Mouse (Mus musculus) midbrain, embryonic 15.5 days (tissue): ENCODE results near the gene Tmem131. TPM values are rescaled to one million over a fixed set of nuclear protein-coding genes. Genes with fewer than 3 reads are reported as not detected.

Experiments used
- ATAC-seq: fragments of 200-750 bp; cut with Nextera tagmentation; replicated peaks from 2 replicates; pipeline ENCODE4 v1.8.0; 2017; ENCODE audit warnings: moderate TSS enrichment
- H3K27ac ChIP-seq: fragments of 300-500 bp; sonication (generic); 2 replicates; pipeline ENCODE4 v1.5.1; 2015; ENCODE audit warnings: mild to moderate bottlenecking, inconsistent platforms
- H3K27me3 ChIP-seq: fragments of 300-500 bp; sonication (generic); replicated peaks from 2 replicates; pipeline ENCODE4 v1.6.1; 2015; ENCODE audit warnings: inconsistent platforms
- H3K36me3 ChIP-seq: fragments of 300-500 bp; sonication (generic); replicated peaks from 2 replicates; pipeline ENCODE4 v1.6.1; 2015; ENCODE audit warnings: inconsistent platforms
- H3K4me1 ChIP-seq: fragments of 300-500 bp; sonication (generic); 2 replicates; pipeline ENCODE4 v1.6.1; 2015; ENCODE audit warnings: inconsistent platforms
- H3K4me2 ChIP-seq: fragments of 300-500 bp; sonication (generic); 2 replicates; pipeline ENCODE4 v1.6.1; 2015; ENCODE audit warnings: inconsistent platforms, mild to moderate bottlenecking, moderate library complexity
- H3K4me3 ChIP-seq: fragments of 300-500 bp; sonication (generic); 2 replicates; pipeline ENCODE4 v1.5.1; 2015; ENCODE audit warnings: mild to moderate bottlenecking, inconsistent platforms
- H3K9ac ChIP-seq: fragments of 300-500 bp; sonication (generic); 2 replicates; pipeline ENCODE4 v1.6.1; 2015; ENCODE audit warnings: mild to moderate bottlenecking, inconsistent platforms
- H3K9me3 ChIP-seq: fragments of 300-500 bp; sonication (generic); 2 replicates; pipeline ENCODE4 v1.6.1; 2016; ENCODE audit warnings: inconsistent platforms
- WGBS: fragments of 180-500 bp; shearing (Covaris S2); methylation state at CpG from one replicate; pipeline ENCODE4 v1.1.7; 2015; ENCODE audit warnings: mixed read lengths; 5-methylcytosine and 5-hydroxymethylcytosine counted together
- polyA plus RNA-seq: library from polyadenylated mRNA; unstranded; fragments of >200 nt; fragmentation: Nextera tagmentation; extraction: Ambion mirVana; gene quantifications from 2 replicates; pipeline ENCODE4 v1.2.1, GENCODE M21; 2015

Gene Tmem131
- polyA plus RNA-seq, 1 experiment from 2014 or later: 14.8 TPM

DNA sequence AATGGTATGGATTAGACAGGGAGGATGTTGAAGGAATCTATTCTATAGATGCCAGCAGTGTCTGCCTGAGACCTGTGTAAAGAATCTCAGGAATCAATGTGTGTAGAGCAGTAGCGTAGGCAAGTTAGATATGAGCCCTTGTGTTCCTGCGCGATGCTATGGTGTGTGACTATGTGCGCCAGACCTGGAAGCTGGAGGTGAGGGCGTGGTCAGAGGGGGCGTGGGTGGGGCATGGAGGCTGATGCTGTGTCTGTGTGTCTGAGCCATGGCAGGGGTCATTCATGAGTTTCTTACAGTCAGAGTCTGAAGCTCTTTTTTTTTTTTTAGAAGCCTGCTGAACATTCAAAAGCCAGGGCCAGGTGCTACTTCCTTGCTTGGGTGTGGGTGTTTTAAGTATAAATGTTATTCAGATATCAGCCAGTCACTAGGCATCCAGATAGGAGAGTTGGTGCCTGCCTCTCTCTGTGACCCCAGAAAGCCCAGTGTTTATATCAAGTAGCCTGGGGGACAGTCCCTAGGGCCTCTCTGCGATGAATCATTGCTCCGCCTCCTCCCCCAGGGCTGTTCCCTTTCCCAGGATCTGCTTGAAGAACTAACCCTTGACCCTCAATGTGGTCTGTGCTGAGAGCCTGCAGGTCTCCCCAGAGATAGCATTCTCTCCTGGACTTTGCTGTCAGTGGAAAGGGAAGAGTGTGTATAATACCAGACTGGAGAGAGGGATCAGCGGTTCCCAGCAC is 171.1 kb downstream of the Tmem131 start:
- H3K27me3 ChIP-seq: 0 out of 2 replicates have a peak, but pooled peaks cover 5% of the 10 kb centered on the region
- H3K9me3 ChIP-seq: no peaks in the 10 kb centered on the region
- H3K36me3 ChIP-seq: no peaks in the 10 kb centered on the region

GRCm38 (mm10) chr1:36770998-36771397 is 172.5 kb downstream of the Tmem131 start:
- peak overlapping the region; percentile 39 for H3K4me2 ChIP-seq
- no peak for ATAC-seq
- H3K9ac ChIP-seq: no peak overlapping the region

More for the DNA sequence above, 171.1 kb downstream of the Tmem131 start:
- WGBS: 91% methylated on average over 9 of the region's 9 CpGs
- Histone ChIP-seq H3K4me2 (no peak overlapping the region), H3K27ac (no peak overlapping the region), H3K4me1 (no peaks in the 10 kb centered on the region), H3K4me3 (no peak overlapping the region), H3K9ac (no peak overlapping the region)
- no peak for ATAC-seq

GRCm38 (mm10) chr1:36769951-36770350 is 173.5 kb downstream of the Tmem131 start:
- WGBS: 91% methylated on average over 1 of the region's 1 CpGs
- ATAC-seq: no peak

More at GRCm38 (mm10) chr1:36770998-36771397, 172.5 kb downstream of the Tmem131 start:
- no peaks in the 10 kb centered on the region for H3K36me3 ChIP-seq
- 0 out of 2 replicates have a peak, but pooled peaks cover 5% of the 10 kb centered on the region for H3K27me3 ChIP-seq
- no peak overlapping the region for H3K27ac ChIP-seq
- H3K4me3 ChIP-seq: peak overlapping the region; percentile 16
- no peaks in the 10 kb centered on the region for H3K4me1 ChIP-seq
- WGBS: 16% methylated on average over 27 of the region's 27 CpGs
- no peaks in the 10 kb centered on the region for H3K9me3 ChIP-seq

GRCm38 (mm10) chr1:36768786-36769185 is 174.7 kb downstream of the Tmem131 start:
- ATAC-seq: no peak

More at GRCm38 (mm10) chr1:36769951-36770350, 173.5 kb downstream of the Tmem131 start:
- H3K9me3 ChIP-seq: no peaks in the 10 kb centered on the region
- no peaks in the 10 kb centered on the region for H3K4me1 ChIP-seq
- no peak overlapping the region for H3K9ac ChIP-seq
- H3K27ac ChIP-seq: no peak overlapping the region
- H3K4me3 ChIP-seq: no peak overlapping the region
- no peak overlapping the region for H3K4me2 ChIP-seq
- H3K36me3 ChIP-seq: no peaks in the 10 kb centered on the region
- 0 out of 2 replicates have a peak, but pooled peaks cover 5% of the 10 kb centered on the region for H3K27me3 ChIP-seq

GRCm38 (mm10) chr1:36767321-36767720 is 176.1 kb downstream of the Tmem131 start:
- Histone ChIP-seq H3K4me2 (no peak overlapping the region), H3K9me3 (no peaks in the 10 kb centered on the region), H3K27me3 (0 out of 2 replicates have a peak, but pooled peaks cover 5% of the 10 kb centered on the region), H3K9ac (no peak overlapping the region), H3K27ac (no peak overlapping the region), H3K4me3 (no peak overlapping the region), H3K4me1 (no peaks in the 10 kb centered on the region), H3K36me3 (no peaks in the 10 kb centered on the region)
- ATAC-seq: no peak
- 61% methylated on average over 10 of the region's 10 CpGs for WGBS

More at GRCm38 (mm10) chr1:36768786-36769185, 174.7 kb downstream of the Tmem131 start:
- H3K36me3 ChIP-seq: no peaks in the 10 kb centered on the region
- no peak overlapping the region for H3K4me3 ChIP-seq
- no peak overlapping the region for H3K4me2 ChIP-seq
- no peak overlapping the region for H3K9ac ChIP-seq
- H3K27me3 ChIP-seq: 0 out of 2 replicates have a peak, but pooled peaks cover 5% of the 10 kb centered on the region
- no peak overlapping the region for H3K27ac ChIP-seq
- WGBS: 80% methylated on average over 5 of the region's 5 CpGs
- no peaks in the 10 kb centered on the region for H3K9me3 ChIP-seq
- no peaks in the 10 kb centered on the region for H3K4me1 ChIP-seq

- Histone ChIP-seq H3K27me3 (0 out of 2 replicates have a peak, but pooled peaks cover 5% of the 10 kb centered on the region), H3K36me3 (no peaks in the 10 kb centered on the region), H3K4me2 (no peak overlapping the region), H3K9ac (no peak overlapping the region), H3K9me3 (no peaks in the 10 kb centered on the region), H3K4me3 (no peak overlapping the region), H3K4me1 (no peaks in the 10 kb centered on the region), H3K27ac (no peak overlapping the region)
- ATAC-seq: no peak
- 67% methylated on average over 4 of the region's 4 CpGs for WGBS
Measured at GRCm38 (mm10) chr1:36766431-36767205, 176.8 kb downstream of the Tmem131 start.

DNA sequence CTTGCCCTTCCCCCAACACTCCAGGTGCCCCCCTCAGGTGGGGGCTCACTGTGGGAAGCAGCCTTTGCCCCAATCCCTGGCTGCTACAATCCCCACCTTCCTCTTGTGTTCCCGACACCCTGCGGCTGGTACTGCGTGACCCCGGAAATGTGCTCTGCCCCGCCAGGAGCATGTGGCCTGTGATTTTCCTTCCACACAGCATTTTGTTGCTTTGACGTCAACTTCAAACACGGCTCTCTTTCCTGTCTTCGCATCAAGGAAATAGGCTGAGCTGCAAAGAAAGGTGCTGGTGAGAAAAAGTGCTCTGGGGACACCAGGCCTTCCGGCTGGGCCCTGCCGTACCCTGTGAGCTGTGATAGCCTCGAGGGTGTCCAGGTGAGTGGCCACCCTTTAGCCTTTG is 181.9 kb downstream of the Tmem131 start, which contains the start of gene Zap70:
Gene Zap70, plus strand, starts transcription at position 231 of the 400 bp plus-strand sequence.
- Histone ChIP-seq H3K4me2 (no peak within 1 kb of the TSS), H3K27me3 (no peaks in the 10 kb centered on the region), H3K9ac (no peak within 1 kb of the TSS), H3K27ac (no peak within 1 kb of the TSS), H3K36me3 (no peaks in the 10 kb centered on the region), H3K4me1 (no peaks in the 10 kb centered on the region), H3K4me3 (no peak within 1 kb of the TSS), H3K9me3 (no peaks in the 10 kb centered on the region)
- no peak for ATAC-seq
- WGBS: 86% methylated on average over 11 of the region's 11 CpGs

DNA sequence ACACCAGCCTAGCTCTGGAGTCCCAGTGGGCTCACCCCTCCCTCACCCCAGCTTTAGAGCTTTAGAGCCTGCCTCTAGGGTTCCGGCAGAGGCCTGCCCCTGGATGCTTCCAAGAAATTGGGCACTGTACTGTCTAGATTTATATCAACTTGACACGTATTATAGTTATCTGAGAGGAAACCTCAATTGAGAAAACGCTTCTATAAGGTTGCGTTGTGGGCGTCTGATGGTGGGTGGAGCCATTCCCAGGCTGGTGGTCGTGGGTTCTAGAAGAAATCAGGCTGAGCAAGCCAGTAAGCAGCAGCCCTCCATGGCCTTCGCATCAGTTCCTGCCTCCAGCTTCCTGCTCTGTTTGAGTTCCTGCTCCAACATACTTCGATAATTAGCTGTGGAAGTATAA is 182.4 kb downstream of the Tmem131 start:
- H3K27me3 ChIP-seq: no peaks in the 10 kb centered on the region
- H3K4me2 ChIP-seq: no peak overlapping the region
- H3K9me3 ChIP-seq: no peaks in the 10 kb centered on the region
- ATAC-seq: no peak
- no peak overlapping the region for H3K27ac ChIP-seq
- WGBS: 88% methylated on average over 8 of the region's 8 CpGs
- H3K36me3 ChIP-seq: no peaks in the 10 kb centered on the region
- no peak overlapping the region for H3K4me3 ChIP-seq
- no peak overlapping the region for H3K9ac ChIP-seq
- no peaks in the 10 kb centered on the region for H3K4me1 ChIP-seq

GRCm38 (mm10) chr1:36760401-36760800 is 183.1 kb downstream of the Tmem131 start:
- H3K9me3 ChIP-seq: no peaks in the 10 kb centered on the region
- H3K36me3 ChIP-seq: no peaks in the 10 kb centered on the region

GRCm38 (mm10) chr1:36759076-36759475 is 184.4 kb downstream of the Tmem131 start:
- Histone ChIP-seq H3K27me3 (no peaks in the 10 kb centered on the region), H3K4me2 (no peak overlapping the region), H3K9ac (no peak overlapping the region), H3K4me3 (no peak overlapping the region), H3K27ac (no peak overlapping the region), H3K4me1 (no peaks in the 10 kb centered on the region), H3K9me3 (no peaks in the 10 kb centered on the region), H3K36me3 (no peaks in the 10 kb centered on the region)
- 86% methylated on average over 18 of the region's 18 CpGs for WGBS
- no peak for ATAC-seq

More at GRCm38 (mm10) chr1:36760401-36760800, 183.1 kb downstream of the Tmem131 start:
- no peak overlapping the region for H3K4me2 ChIP-seq
- no peak overlapping the region for H3K27ac ChIP-seq
- no peak for ATAC-seq
- no peak overlapping the region for H3K4me3 ChIP-seq
- 87% methylated on average over 9 of the region's 9 CpGs for WGBS
- no peak overlapping the region for H3K9ac ChIP-seq
- no peaks in the 10 kb centered on the region for H3K27me3 ChIP-seq
- H3K4me1 ChIP-seq: no peaks in the 10 kb centered on the region

- Histone ChIP-seq H3K4me1 (no peaks in the 10 kb centered on the region), H3K27ac (no peak overlapping the region), H3K36me3 (no peaks in the 10 kb centered on the region), H3K27me3 (no peaks in the 10 kb centered on the region), H3K4me2 (no peak overlapping the region), H3K9me3 (no peaks in the 10 kb centered on the region), H3K4me3 (no peak overlapping the region), H3K9ac (no peak overlapping the region)
- 90% methylated on average over 9 of the region's 9 CpGs for WGBS
- no peak for ATAC-seq
Measured at GRCm38 (mm10) chr1:36758553-36758952, 184.9 kb downstream of the Tmem131 start.

DNA sequence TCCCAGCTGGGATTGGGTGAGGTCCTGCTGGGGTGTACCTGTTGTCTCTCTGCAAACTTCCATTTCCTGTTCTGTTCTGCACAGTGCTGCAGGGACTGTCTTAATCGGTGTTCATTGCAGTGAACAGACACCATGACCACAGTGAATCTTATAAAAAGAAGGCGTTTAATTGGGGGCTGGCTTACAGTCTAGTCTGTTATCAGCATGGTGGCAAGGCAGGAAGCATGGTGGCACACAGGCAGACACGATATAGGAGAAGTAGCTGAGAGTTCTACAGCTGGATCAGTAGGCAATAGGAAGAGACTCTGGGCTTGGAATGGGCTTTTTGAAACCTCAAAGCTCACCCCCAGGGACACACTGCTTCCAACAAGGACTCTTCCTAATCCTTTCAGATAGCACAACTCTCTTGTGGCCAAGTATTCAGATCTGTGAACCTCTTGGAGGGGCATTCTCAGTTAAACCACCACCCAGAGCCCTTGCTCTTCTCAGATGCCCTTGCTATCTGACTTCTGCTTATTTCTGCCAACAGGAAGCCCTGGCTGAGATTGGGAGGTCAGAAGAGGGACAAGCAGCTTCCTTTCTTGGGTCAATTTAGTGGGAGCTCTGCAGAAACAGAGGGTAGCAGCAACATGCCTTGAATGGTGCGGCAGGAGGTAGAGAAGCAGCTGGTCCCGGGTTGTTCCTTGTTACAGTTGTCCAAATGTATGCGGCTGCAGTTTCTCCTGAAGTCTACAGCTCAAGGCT is 189.4 kb downstream of the Tmem131 start:
- Histone ChIP-seq H3K9me3 (no peaks in the 10 kb centered on the region), H3K9ac (no peak overlapping the region), H3K4me3 (no peak overlapping the region), H3K27ac (no peak overlapping the region), H3K4me1 (no peaks in the 10 kb centered on the region), H3K27me3 (no peaks in the 10 kb centered on the region), H3K4me2 (no peak overlapping the region), H3K36me3 (no peaks in the 10 kb centered on the region)
- ATAC-seq: no peak
- WGBS: 84% methylated on average over 6 of the region's 6 CpGs
